Mouse (Mus musculus): ENCODE data around the gene Slc25a25.

Gene Slc25a25

DNA sequence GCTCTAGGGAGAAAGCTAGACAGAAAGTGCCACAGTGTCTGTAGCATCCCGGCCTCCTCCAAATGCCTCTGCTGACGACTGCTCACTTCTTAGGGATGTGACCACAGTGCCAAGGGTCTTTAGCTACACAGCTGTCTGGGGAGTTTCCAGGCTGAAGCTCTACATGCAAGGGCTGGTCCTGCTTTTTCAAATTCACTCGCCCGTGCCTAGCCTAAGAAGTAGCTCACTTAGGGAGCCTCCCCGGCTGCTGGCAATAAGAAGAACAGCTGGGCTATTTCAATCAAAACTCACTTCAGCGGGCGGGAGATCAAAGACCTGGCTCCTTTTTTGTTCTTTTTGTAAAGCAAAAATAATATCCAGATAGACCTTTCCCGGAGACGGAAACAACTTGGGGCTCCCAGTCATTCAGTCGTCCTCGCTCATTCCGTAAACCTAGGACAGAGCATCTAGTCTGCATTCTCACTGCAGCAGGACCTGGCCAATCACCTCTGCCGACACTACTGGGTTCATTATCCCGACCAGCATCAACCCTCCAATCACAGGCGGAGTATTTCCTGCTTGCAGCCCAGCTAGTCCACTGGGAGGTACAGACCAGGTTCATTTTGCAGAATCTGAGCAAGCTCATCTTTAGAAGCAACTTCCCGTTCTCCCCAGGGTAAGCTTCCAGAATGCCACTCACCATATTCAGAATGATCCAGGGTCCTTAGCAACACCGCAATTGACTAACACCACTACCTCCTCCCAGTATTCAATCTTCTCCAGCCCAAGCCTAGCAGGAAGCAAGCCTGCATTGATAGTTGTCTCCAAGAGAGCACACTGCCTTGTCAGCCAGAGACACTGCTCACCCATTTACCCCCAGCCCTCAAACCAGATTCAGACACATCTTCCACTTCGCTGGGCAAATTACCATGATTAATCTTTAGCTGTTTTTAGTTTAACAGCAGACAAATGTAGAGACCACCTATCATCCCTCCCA lies 20.3 kb downstream of the Slc25a25 start:
- CTCF ChIA-PET = no interaction called here

DNA sequence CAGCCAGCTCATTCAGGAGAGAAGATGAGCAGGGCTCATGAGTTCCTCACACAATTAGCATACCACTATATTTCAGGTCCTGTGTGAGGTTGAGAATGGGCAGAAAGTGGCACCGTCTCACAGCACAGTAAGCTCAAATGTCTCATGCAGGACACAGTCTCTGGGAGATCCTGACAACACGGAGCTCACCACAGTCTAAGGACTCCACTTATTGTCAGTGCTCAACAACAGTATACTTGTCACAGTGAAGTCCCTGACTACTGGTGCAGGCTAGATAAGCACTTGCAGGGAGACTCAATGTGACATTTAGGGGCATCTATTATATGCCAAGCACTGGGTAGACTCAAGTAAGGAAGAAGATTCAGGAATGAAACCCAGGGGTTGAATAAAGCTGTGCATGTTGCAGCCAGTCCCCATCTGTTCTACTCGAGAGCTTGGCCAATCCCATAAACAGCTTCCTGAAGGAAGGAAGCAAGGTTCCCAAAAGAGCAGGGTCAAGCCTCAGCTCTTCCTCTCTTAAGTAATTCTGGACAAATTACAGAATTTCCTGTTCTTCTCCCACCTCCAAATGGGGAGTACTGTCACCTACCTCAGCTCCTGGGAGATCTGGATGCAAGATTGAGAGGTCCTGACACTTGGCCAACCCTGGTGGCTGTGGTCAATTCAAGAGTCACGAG lies 21.9 kb downstream of the Slc25a25 start:
- CTCF ChIA-PET = no interaction called here

DNA sequence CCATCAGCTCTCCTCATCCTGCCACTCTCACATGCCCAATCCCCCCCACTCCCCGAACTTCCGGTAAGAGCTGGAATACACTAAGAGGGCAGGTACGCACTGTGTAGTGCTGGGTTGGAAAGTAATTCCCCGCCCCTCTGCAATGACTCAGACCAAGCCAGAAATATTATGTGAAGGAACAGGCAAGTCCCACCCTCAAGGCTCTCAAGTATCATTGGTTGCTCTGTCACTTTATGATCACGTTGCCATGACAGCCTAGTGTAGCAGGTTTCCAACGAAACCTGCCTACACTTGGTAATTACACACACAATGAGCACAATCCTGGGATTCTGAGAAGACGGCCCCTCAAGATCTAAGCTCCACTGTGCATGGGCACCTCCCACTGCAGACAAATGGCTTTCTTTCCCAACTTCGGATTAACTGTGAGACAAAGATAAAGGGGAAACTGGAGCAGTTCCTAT lies 23.0 kb downstream of the Slc25a25 start:
- CTCF ChIA-PET = no interaction called here

DNA sequence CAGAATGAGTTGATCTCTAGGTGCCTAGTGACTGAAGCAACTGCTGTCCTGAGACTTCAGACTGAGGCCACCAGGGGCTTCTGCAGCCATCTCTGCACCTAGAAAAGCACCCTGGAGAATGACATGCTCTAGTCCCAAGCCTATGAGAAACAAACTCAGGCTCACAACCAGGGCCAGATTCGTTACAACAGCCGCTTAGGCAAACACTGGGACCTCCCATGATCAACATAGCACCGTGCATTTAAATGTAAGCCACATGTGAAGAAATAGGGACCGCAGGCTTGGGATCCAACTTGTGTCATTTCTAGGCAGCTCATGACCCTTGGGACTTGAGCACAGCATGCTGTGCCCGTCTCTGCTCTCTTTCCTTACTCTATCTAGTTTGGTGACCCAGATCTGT lies 23.5 kb downstream of the Slc25a25 start:
- CTCF ChIA-PET = no interaction called here

DNA sequence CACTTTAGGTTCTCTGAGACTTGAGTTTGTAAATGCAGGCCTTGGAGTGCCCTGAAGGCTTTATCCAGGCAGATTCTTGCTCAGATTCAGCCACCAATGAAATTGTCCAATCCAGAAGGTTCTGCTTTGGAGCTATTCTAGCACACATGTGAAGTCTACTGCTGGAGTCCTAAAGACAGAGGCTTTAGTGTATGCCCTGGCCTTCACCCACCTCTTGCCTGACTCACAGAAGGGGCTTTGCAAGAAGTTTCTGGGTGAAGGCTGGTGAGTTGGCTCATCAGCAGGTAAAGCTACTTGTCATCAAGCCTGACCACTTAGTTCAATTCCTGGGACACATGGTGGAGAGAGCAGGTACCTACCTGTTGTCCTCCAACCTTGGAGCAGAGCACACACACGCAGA lies 25.1 kb downstream of the Slc25a25 start:
- CTCF ChIA-PET = interaction anchor here (0.6 kb wide), 1 partner anchor 229 kb away, joined by 7 read pairs; no protein-coding TSS in a partner anchor

DNA sequence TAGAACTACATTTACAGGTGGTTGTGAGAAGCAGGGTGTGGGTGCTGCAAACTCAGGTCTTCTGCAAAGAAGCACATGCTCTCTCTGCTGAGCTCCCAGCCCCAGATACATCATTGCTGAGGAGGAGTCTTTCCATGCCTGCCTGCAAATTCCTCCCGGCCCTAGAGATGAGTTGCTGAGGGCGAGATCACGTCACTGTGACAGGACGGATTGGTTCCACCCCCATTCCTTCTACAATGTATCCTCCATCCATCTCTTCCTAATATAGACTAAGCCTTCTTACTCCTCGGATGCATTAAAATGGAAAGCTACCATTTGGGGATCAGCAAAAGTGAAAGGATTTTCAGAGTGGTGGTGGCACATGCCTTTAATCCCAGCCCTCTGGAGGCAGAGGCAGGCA lies 25.7 kb downstream of the Slc25a25 start:
- CTCF ChIA-PET = interaction anchor here (0.6 kb wide), 1 partner anchor 229 kb away, joined by 7 read pairs; no protein-coding TSS in a partner anchor

DNA sequence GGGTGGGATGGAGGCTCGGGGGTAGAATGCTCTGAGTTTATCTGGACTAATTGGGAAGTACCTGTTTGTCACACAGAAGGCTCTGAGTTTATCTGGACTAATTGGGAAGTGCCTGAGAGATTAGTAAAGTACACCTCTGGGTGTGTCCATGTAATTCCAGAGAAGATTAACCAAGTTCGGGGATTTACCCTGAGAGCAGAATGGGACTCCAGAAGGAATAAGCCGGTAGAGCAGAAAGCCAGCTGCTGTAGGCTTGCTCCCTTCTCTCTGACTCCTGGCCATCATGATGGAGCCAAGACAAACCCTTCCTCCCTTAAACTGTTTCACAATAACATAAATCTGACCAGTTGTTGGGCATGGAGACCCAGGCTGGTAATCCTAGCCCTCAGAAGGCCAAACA lies 26.4 kb downstream of the Slc25a25 start:
- CTCF ChIA-PET = interaction anchor here (0.5 kb wide), 1 partner anchor 65 kb away, joined by 4 read pairs; no protein-coding TSS in a partner anchor

DNA sequence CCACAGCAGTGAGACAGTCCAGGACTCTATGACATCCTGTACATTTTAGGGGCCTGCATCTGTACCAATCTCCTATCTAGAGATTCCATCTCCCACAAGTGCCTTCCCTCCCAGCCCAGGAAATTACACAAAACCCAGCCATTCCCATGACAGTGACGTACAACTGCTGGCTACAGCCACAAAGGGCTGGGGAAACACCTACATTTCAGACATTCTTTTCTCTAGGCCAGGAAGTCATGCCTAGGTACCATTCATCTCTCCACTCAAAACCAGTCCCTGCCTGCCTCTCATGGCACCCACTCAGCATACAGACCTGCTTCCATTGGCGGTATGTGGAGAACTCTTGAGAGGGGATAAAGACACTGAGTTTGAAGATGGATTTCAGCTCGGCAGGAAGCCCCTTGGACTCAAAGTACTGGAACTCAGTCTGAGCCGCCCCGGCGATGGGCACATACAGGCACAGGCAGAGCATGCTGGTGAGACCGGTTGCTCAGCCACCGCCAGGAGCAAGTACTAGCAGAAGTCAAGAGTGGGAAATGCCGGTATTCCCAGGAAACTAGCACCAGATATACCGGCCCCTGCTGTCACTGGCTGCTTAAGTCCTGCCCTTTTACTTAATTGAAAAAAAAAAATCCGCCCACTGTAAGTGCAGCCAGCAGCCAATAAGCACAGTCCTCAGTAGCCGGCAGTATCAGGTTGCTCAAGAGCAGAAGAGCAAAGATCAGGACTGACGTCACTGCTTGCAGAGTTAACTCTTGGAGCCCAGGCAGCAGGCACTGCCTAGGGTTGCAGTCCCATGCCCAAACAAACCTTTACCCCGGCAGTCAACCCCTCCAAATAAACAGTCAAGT lies 27.5 kb downstream of the Slc25a25 start:
- CTCF ChIA-PET = no interaction called here

DNA sequence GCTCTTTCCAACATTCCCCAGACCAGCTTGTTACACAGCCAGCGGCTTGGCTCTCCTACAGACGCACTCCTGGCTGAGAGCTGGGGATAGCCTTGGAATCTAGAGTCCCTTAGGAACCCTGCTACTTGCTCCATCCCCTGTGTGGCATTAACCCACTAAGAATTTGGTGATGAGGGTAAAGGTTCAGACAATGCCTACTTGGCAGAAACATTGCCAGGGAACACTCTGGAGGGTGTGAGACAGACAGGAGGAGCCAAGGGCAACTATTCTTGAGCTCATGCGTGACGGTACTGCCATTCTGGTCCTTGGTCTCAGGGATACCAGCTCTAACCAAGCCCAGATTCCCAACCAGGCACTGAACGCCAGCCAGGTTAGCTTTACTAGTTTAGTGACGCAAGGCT lies 29.4 kb downstream of the Slc25a25 start:
- CTCF ChIA-PET = interaction anchor here (0.7 kb wide), 1 partner anchor 15 kb away, joined by 4 read pairs; no protein-coding TSS in a partner anchor

DNA sequence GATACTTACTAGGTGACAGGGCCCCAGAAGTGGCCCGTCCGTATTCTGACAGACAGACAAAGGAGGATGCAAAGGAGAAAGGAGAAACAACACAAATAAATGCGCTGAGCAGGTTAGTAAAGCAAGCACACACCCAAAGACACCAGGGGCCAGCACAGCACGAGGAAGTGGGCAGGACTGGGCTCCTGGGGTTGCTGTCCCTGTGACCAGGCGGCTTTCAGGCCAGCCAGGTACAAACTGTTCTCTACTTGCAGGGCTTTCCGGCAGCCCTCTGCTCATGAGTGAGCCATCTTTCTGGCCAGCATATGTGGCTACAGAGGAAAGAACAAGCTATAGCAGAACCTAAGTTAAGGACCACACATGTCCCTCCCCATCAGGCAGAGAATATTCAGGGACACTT lies 30.6 kb downstream of the Slc25a25 start:
- CTCF ChIA-PET = no interaction called here

DNA sequence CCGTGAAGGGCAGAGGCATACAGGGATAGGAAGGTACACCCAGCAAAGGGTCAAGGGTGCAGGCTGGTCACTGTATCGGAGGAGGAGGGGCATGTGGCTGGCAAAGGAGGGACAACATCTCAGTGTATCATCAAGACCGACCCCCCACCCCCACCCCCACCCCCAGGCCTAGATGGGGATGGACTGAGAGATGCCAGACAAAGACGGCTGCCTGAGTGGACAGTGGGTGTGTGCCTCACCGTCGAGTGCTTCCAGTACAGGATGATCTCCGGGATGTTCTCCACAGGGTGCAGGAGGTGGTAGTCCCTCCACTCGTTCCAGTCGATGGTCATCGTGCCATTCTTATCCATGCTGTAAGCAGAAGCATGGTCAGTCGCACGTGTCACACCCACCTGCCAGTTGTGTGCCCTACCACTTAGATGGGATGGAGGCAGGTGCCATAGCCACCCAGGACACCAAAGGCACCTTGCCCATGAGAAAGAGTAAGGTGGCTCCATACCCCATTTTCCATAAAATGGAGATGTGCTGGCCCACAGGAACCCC lies 31.1 kb downstream of the Slc25a25 start:
- CTCF ChIA-PET = no interaction called here

DNA sequence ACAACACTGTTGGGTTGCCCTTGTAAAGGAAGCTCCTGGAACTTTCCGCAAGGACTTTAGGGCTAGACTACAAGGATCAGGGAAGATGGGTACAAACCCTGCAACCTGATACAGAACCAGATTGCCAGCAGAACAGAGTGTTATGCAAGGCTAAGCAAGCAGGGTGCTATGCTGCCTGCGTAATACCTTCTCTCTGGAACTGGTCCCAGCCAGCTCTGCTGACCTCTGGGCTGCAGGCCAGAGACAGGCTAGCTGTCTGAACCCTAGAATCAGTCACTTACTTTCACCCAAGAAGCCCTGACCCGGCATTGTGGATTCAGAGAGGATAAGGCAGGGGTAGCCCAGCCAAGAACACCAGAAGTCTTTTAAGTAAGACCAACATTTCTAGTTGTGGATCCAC lies 31.9 kb downstream of the Slc25a25 start:
- CTCF ChIA-PET = no interaction called here

DNA sequence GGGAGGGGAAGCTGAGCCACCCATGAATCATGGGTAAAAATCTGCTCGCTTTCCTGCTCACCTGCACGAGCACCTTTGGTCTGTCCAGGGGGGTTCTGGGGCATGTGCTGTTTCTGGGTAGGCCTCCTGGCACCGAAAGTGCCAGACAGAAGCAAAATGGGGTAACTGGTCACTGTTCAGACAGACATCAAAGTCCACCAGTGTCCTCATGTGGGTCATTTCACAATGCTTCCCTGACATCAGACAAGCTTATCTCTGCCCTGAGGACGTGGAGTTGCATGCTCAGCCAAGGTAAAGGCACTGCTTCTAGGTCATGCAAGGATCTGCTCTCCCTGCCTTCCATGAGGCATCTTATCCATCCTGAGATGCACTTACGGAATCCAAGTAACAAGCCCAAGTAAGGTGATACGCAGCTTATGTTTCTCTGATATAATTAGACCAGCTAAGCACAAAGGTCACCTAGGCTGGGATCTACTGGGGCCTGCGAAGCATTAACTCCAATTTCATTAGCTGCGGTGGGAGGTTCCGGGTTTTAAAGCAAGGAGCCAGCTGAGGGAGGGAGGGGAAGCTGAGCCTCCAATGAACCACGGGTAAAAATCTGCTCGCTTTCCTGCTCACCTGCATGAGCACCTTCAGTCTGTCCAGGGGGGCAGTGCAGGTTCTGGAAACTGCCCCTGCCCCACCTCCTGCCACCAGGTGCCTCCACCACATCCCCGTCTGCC lies 32.7 kb downstream of the Slc25a25 start:
- CTCF ChIA-PET = no interaction called here

DNA sequence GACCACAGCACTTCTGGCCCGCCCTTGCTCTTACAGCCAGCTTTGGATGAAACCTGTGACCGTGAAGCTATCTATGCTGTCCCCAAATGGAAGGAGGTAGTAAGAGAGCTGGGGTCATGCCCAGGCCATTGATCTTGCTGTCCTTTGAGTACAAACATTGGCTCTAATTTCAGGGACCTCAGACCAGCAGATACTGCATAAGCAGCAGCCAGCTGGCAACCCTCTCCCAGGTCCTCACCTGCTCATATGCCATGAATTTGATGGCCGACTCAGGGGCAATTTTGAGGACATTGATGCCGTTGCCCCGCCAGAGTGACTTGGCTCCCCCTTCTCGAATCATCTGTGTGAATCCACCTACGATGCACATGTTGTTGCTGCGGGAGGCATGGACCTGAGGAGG lies 33.8 kb downstream of the Slc25a25 start:
- CTCF ChIA-PET = no interaction called here

DNA sequence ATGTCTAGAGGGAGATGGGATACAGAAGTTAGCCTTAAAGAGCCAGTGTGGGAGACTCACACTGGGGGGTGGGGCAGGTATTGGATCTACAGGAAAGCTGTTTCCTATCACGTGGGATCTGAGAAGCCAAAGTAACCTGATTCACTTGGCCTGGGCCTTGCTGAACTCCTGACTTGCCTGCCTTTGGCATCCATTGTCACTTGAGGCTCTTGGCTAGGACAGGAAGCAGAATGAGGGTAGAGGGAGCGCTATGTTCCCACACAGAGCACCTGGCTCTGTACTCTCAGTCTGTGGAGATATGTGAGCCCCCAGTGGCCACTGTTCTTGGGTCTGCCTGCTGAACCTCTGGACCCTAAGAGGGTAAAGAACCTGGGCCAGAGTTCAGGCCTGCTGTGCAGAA lies 34.7 kb downstream of the Slc25a25 start:
- CTCF ChIA-PET = no interaction called here

DNA sequence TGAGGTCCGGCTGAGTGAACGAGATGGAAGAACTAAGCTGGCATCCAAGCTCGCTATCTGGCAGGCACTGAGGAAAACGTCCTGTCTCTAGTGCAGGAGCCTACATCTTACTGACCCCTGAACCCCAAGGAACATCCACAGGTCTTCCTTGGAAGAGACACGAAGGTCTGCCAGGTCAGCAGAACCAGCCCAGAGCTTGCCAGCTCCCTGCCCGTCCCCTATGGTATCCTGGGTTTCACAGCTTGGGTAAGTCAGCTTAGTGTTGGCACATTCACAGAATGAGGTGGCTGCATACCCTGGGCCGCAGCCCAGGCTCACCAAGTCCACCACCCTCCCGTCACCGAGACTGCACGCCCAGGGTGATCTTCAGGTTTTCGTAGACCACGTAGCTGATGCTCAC lies 35.4 kb downstream of the Slc25a25 start:
- CTCF ChIA-PET = no interaction called here

DNA sequence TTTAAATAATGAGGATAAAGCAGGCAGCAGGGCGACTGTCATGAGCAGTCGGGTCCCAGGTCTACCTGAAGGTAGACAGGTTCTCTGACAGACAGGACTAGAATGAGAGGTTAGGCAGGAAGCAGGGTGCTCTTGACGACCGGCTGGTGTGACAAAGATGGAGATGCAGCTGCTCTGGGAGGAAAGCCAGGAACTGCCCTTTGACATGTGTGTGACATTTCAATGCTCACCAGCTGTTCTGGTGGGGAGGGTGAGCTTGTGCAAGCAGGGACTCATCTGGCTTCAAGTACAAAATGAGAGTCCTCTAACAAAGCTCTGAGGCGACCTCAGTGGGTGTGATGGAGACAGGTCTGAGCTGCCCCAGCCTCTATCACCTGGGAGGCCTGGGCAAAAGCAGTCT lies 37.3 kb downstream of the Slc25a25 start:
- CTCF ChIA-PET = interaction anchor here (0.5 kb wide), 1 partner anchor 46 kb away, joined by 3 read pairs; no protein-coding TSS in a partner anchor

DNA sequence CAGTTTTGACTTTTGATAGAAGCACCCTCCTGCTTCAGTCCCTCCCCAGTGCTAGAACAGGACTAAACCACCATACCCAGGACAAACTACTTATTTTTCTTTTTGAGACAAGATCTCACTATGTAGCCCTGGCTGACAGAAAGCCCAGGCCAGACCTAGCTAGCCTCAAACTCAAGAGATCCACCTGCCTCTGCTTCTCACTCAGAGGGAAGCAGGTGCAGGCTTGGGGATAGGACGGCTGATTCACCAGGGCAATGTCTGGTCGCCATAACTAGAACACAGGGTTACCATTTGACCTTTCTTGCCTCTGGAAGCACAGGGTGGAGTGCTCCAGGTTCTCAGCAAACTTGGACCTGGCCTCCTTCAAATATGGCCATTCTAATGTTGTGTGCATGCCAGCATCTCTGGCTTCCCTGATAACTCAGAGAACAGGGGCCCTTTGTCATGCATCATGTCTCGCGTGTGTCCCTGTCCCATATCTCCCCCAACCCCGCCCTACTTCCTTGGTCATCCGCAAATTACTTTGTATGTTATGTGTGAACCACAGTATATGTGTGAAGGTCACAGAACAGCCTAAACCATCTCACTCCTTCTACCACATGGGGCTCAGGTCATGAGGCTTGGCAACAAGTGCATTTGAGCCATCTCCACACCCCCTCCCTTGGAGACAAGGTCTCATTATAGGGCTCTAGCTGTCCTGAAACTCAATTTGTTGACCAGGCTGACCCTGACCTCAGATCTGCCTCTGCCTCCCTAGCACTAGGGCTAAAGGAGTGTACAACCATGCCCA lies 38.3 kb downstream of the Slc25a25 start:
- CTCF ChIA-PET = no interaction called here

DNA sequence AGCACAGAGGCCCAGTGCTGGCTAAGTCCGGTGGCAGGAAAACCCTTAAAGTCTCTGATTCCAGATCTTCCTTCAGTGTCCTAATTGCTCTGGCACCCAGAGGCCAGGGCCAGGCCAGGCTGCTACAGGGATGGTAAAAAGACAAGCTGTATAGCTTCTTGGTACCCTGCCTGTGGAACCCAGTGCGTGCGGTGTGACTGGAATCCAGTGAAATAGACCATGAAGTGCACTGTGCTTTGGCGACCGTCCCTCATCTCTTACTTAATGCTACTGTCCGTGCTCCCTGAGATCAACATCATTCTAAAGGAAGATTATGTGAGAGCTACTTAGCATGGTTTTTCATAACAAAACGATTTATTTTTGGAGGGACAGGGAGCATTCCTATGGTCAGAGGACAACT lies 39.8 kb downstream of the Slc25a25 start:
- CTCF ChIA-PET = interaction anchor here (1.3 kb wide), 1 partner anchor 15 kb away, joined by 5 read pairs; no protein-coding TSS in a partner anchor

All from spleen, embryonic (tissue).